Mouse (Mus musculus) hindbrain, embryonic 14.5 days (tissue): ENCODE results near the gene 1700020D05Rik. TPM values are rescaled to one million over a fixed set of nuclear protein-coding genes. Genes with fewer than 3 reads are reported as not detected.
A peak's percentile ranks its signal among the peaks of the same experiment; 100 is the strongest.

Experiments used
- ATAC-seq: fragments of 200-750 bp; cut with Nextera tagmentation; 2 replicates; pipeline ENCODE4 v1.8.0; 2017; ENCODE audit warnings: moderate number of reproducible peaks, mild to moderate bottlenecking, moderate TSS enrichment, moderate library complexity; ENCODE audit not compliant: low FRiP score
- DNase-seq: peaks from one replicate; pipeline ENCODE4 v3.0.0-alpha.2; 2015; ENCODE audit warnings: low spot score
- H3K27ac ChIP-seq: fragments of 300-500 bp; sonication (generic); 2 replicates; pipeline ENCODE4 v1.5.1; 2014; ENCODE audit warnings: mild to moderate bottlenecking, moderate library complexity
- H3K27me3 ChIP-seq: fragments of 300-500 bp; sonication (generic); 2 replicates; pipeline ENCODE4 v1.6.1; 2014; ENCODE audit warnings: mild to moderate bottlenecking, low read length, mixed read lengths; ENCODE audit not compliant: control insufficient read depth, insufficient read depth
- H3K36me3 ChIP-seq: fragments of 300-500 bp; sonication (generic); replicated peaks from 2 replicates; pipeline ENCODE4 v1.6.1; 2014; ENCODE audit not compliant: control insufficient read depth, insufficient read depth
- H3K4me1 ChIP-seq: fragments of 300-500 bp; sonication (generic); replicated peaks from 2 replicates; pipeline ENCODE4 v1.6.1; 2014; ENCODE audit warnings: antibody characterized with exemption, low read length, mixed read lengths; ENCODE audit not compliant: control insufficient read depth, insufficient read depth
- H3K4me2 ChIP-seq: fragments of 300-500 bp; sonication (generic); replicated peaks from 2 replicates; pipeline ENCODE4 v1.6.1; 2014; ENCODE audit warnings: mild to moderate bottlenecking, moderate library complexity
- H3K4me3 ChIP-seq: fragments of 300-500 bp; sonication (generic); replicated peaks from 2 replicates; pipeline ENCODE4 v1.5.1; 2014; ENCODE audit warnings: mild to moderate bottlenecking, low read length
- H3K9ac ChIP-seq: fragments of 300-500 bp; sonication (generic); 2 replicates; pipeline ENCODE4 v1.6.1; 2014
- H3K9me3 ChIP-seq: fragments of 300-500 bp; sonication (generic); 2 replicates; pipeline ENCODE4 v1.6.1; 2016; ENCODE audit warnings: low read length; ENCODE audit not compliant: control insufficient read depth
- WGBS: fragments of 180-500 bp; shearing (Covaris S2); extraction: QIAGEN DNeasy Blood & Tissue Kit; methylation state at CpG from one replicate; pipeline ENCODE4 v1.1.7; 2014; 5-methylcytosine and 5-hydroxymethylcytosine counted together
- polyA plus RNA-seq: library from polyadenylated mRNA; unstranded; fragments of >200 nt; fragmentation: Nextera tagmentation; extraction: Ambion mirVana; gene quantifications from 2 replicates; pipeline ENCODE4 v1.2.1, GENCODE M21; 2014

1700020D05Rik gene
- polyA plus RNA-seq, 1 experiment from 2014 or later, result 0.58 TPM

- H3K4me2 ChIP-seq, result no peak overlapping the region
- H3K4me3 ChIP-seq, result no peak overlapping the region
- no peak overlapping the region for H3K27ac ChIP-seq
- H3K27me3 ChIP-seq, result no peaks in the 10 kb centered on the region
- 0 out of 2 replicates have a peak, but pooled peaks cover 4% of the 10 kb centered on the region for H3K4me1 ChIP-seq
- WGBS, result 92% methylated on average over 10 of the region's 10 CpGs
- H3K9ac ChIP-seq, result no peak overlapping the region
- peaks cover 75% of the 10 kb centered on the region for H3K36me3 ChIP-seq
- DNase-seq (no peak), ATAC-seq (no peak)
- H3K9me3 ChIP-seq, result no peaks in the 10 kb centered on the region
These were observed 22.2 kb downstream of the 1700020D05Rik start for GRCm38 (mm10) chr19:5481398-5481797.

- DNase-seq, result no peak
- H3K9ac ChIP-seq, result no peak overlapping the region
- no peak overlapping the region for H3K27ac ChIP-seq
- H3K4me1 ChIP-seq, result peaks cover 13% of the 10 kb centered on the region; the same call in 1 of the 2 replicates
- no peak overlapping the region for H3K4me2 ChIP-seq
- ATAC-seq, result no peak
- no peak overlapping the region for H3K4me3 ChIP-seq
- H3K36me3 ChIP-seq, result peaks cover 66% of the 10 kb centered on the region
- WGBS, result 95% methylated on average over 10 of the region's 10 CpGs
- H3K27me3 ChIP-seq, result no peaks in the 10 kb centered on the region
- H3K9me3 ChIP-seq, result no peaks in the 10 kb centered on the region
These were observed 23.6 kb downstream of the 1700020D05Rik start for GRCm38 (mm10) chr19:5480016-5480415.

GRCm38 (mm10) chr19:5477668-5478300 lies 25.8 kb downstream of the 1700020D05Rik start:
- WGBS, result 91% methylated on average over 18 of the region's 18 CpGs
- DNase-seq (no peak), ATAC-seq (no peak)
- H3K4me3 ChIP-seq, result no peak overlapping the region
- H3K4me1 ChIP-seq, result peaks cover 24% of the 10 kb centered on the region
- no peak overlapping the region for H3K4me2 ChIP-seq
- H3K36me3 ChIP-seq, result peaks cover 44% of the 10 kb centered on the region
- no peaks in the 10 kb centered on the region for H3K9me3 ChIP-seq
- no peak overlapping the region for H3K27ac ChIP-seq
- H3K9ac ChIP-seq, result no peak overlapping the region
- H3K27me3 ChIP-seq, result no peaks in the 10 kb centered on the region

- Histone ChIP-seq H3K4me2 (no peak overlapping the region), H3K4me3 (no peak overlapping the region), H3K4me1 (peaks cover 24% of the 10 kb centered on the region), H3K9me3 (no peaks in the 10 kb centered on the region), H3K27ac (no peak overlapping the region), H3K9ac (no peak overlapping the region), H3K27me3 (no peaks in the 10 kb centered on the region), H3K36me3 (peaks cover 37% of the 10 kb centered on the region)
- no peak for DNase-seq
- ATAC-seq, result no peak
- 88% methylated on average over 10 of the region's 10 CpGs for WGBS
These were observed 26.5 kb downstream of the 1700020D05Rik start for GRCm38 (mm10) chr19:5477004-5477667.

GRCm38 (mm10) chr19:5475069-5475714 lies 28.4 kb downstream of the 1700020D05Rik start:
- Histone ChIP-seq H3K36me3 (peaks cover 18% of the 10 kb centered on the region; the same call in 1 of the 2 replicates), H3K4me3 (peak overlapping the region; percentile 57), H3K27me3 (no peaks in the 10 kb centered on the region), H3K9ac (peak overlapping the region; percentile 69), H3K9me3 (no peaks in the 10 kb centered on the region), H3K4me1 (peaks cover 24% of the 10 kb centered on the region), H3K27ac (peak overlapping the region; percentile 34), H3K4me2 (peak overlapping the region; percentile 99)
- DNase-seq, result no peak
- ATAC-seq, result no peak
- WGBS, result 21% methylated on average over 13 of the region's 13 CpGs

GRCm38 (mm10) chr19:5474281-5475068 lies 29.1 kb downstream of the 1700020D05Rik start:
- Histone ChIP-seq H3K36me3 (0 out of 2 replicates have a peak, but pooled peaks cover 16% of the 10 kb centered on the region), H3K4me2 (peak overlapping the region; percentile 99), H3K9me3 (no peaks in the 10 kb centered on the region), H3K4me1 (peaks cover 24% of the 10 kb centered on the region), H3K27me3 (no peaks in the 10 kb centered on the region), H3K9ac (peak overlapping the region; percentile 69), H3K27ac (peak overlapping the region; percentile 34), H3K4me3 (peak overlapping the region; percentile 57)
- WGBS, result under 1% methylated on average over 61 of the region's 68 CpGs
- DNase-seq (peak; percentile 40), ATAC-seq (peak; percentile 66)

GRCm38 (mm10) chr19:5473720-5474119 lies 29.9 kb downstream of the 1700020D05Rik start, which contains the start of gene Efemp2:
Efemp2 (plus strand) TSS chr19:5473954.
- ATAC-seq (peak; percentile 56), DNase-seq (peak; percentile 69)
- Histone ChIP-seq H3K4me2 (peak within 1 kb of the TSS; percentile 99), H3K36me3 (0 out of 2 replicates have a peak, but pooled peaks cover 11% of the 10 kb centered on the region), H3K4me1 (peaks cover 24% of the 10 kb centered on the region), H3K9ac (peak within 1 kb of the TSS; percentile 69), H3K27ac (peak within 1 kb of the TSS; percentile 34), H3K27me3 (no peaks in the 10 kb centered on the region), H3K9me3 (no peaks in the 10 kb centered on the region), H3K4me3 (peak within 1 kb of the TSS; percentile 57)
- under 1% methylated on average over 22 of the region's 22 CpGs for WGBS

- no peak overlapping the region for H3K4me2 ChIP-seq
- DNase-seq (no peak), ATAC-seq (no peak)
- H3K27ac ChIP-seq, result no peak overlapping the region
- H3K9ac ChIP-seq, result no peak overlapping the region
- H3K9me3 ChIP-seq, result no peaks in the 10 kb centered on the region
- 86% methylated on average over 3 of the region's 3 CpGs for WGBS
- H3K4me1 ChIP-seq, result peaks cover 24% of the 10 kb centered on the region
- H3K27me3 ChIP-seq, result no peaks in the 10 kb centered on the region
- H3K36me3 ChIP-seq, result peaks cover 9% of the 10 kb centered on the region
- H3K4me3 ChIP-seq, result no peak overlapping the region
These were observed 30.7 kb downstream of the 1700020D05Rik start for GRCm38 (mm10) chr19:5472857-5473256.
